In the genomic region with DNA sequence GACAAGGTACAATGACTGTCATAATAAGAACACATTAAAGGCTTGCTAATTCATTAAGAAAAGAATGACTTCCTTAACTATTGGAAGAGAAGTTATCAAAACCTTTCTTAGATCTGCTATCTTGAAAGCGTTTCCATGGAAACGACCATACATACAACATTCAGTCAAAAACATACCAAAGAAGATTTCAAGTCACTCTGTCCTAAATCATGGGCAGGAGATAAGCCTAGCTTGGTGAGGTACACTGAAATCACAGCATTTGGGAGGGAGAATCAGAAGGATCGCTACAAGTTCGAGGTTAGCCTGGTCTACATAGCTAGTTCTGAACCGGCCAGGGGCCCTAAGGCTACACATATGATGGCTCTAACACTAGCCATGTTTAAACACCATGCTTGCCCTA, we compare ENCODE assay signal across 8 mouse cellular contexts. TPM values are rescaled to one million over a fixed set of nuclear protein-coding genes. Genes with fewer than 3 reads are reported as not detected.
DNase-seq lines count a peak whose midpoint lies in the region; ATAC-seq and TF ChIP-seq lines count a peak whose summit lies in the region.

No protein-coding gene starts in this region.

- no peaks in the 10 kb centered on the region for H3K4me1 ChIP-seq in kidney, embryonic 14.5 days (ENCODE audit: control insufficient read depth, insufficient read depth, low read length)
- peaks cover 11% of the 10 kb centered on the region for H3K4me1 ChIP-seq in hindbrain, embryonic 14.5 days (replicated peaks; ENCODE audit: control insufficient read depth, insufficient read depth, low read length)
- H3K4me1 ChIP-seq in midbrain, postnatal 0 days (ENCODE audit: insufficient read depth, low read length): no peaks in the 10 kb centered on the region

- peak overlapping the region; percentile 89 for H3K9ac ChIP-seq in kidney, embryonic 14.5 days (ENCODE audit: low read depth, low read length)
- peak overlapping the region; percentile 93 for H3K9ac ChIP-seq in hindbrain, embryonic 14.5 days
- peak overlapping the region; percentile 96; the same call in 1 of the 2 replicates for H3K9ac ChIP-seq in midbrain, postnatal 0 days (replicated peaks; ENCODE audit: low read length, poor library complexity, severe bottlenecking)

- H3K36me3 ChIP-seq in kidney, embryonic 14.5 days (ENCODE audit: control insufficient read depth, insufficient read depth, low read length): no peaks in the 10 kb centered on the region
- H3K36me3 ChIP-seq in hindbrain, embryonic 14.5 days (replicated peaks; ENCODE audit: control insufficient read depth, insufficient read depth): 0 out of 2 replicates have a peak, but pooled peaks cover 3% of the 10 kb centered on the region
- no peaks in the 10 kb centered on the region for H3K36me3 ChIP-seq in midbrain, postnatal 0 days (ENCODE audit: insufficient read depth, low read length)

- DNase-seq in kidney, postnatal 10 days: no peak
- peak; percentile 44 for DNase-seq in NIH3T3 (ENCODE audit: low read depth)
- DNase-seq in hindbrain, embryonic 14.5 days (ENCODE audit: low spot score): no peak
- no peak for DNase-seq in midbrain, postnatal 0 days (ENCODE audit: low spot score)
- DNase-seq in ovary, postnatal 36 days (ENCODE audit: low spot score): no peak
- DNase-seq in ovary, adult 18-20 months (ENCODE audit: low spot score): no peak
- no peak for DNase-seq in gastrocnemius, adult 8-10 months (ENCODE audit: low spot score in 2 of 2)

- peaks cover 15% of the 10 kb centered on the region for H3K9me3 ChIP-seq in kidney, embryonic 14.5 days (ENCODE audit: control insufficient read depth, low read length)
- H3K9me3 ChIP-seq in hindbrain, embryonic 14.5 days (ENCODE audit: control insufficient read depth, low read length): no peaks in the 10 kb centered on the region
- no peaks in the 10 kb centered on the region for H3K9me3 ChIP-seq in midbrain, postnatal 0 days (ENCODE audit: low read length)

- WGBS in kidney, embryonic 14.5 days: 60% methylated on average over 5 of the region's 5 CpGs
- WGBS in hindbrain, embryonic 14.5 days: 67% methylated on average over 5 of the region's 5 CpGs
- WGBS in midbrain, postnatal 0 days: 67% methylated on average over 5 of the region's 5 CpGs

- H3K4me3 ChIP-seq in kidney, embryonic 14.5 days (ENCODE audit: low read length): peak overlapping the region; percentile 75
- H3K4me3 ChIP-seq in hindbrain, embryonic 14.5 days (replicated peaks; ENCODE audit: low read length): peak overlapping the region; percentile 61
- H3K4me3 ChIP-seq in midbrain, postnatal 0 days (ENCODE audit: low read depth, low read length): peak overlapping the region; percentile 88

- no peaks in the 10 kb centered on the region for H3K27me3 ChIP-seq in kidney, embryonic 14.5 days (ENCODE audit: control insufficient read depth, insufficient read depth, low read length)
- H3K27me3 ChIP-seq in hindbrain, embryonic 14.5 days (ENCODE audit: control insufficient read depth, insufficient read depth, low read length): no peaks in the 10 kb centered on the region
- H3K27me3 ChIP-seq in midbrain, postnatal 0 days (ENCODE audit: insufficient read depth, low read length): no peaks in the 10 kb centered on the region

- peak overlapping the region; percentile 56 for H3K4me2 ChIP-seq in kidney, embryonic 14.5 days (replicated peaks; ENCODE audit: low read depth, low read length)
- peak overlapping the region; percentile 77 for H3K4me2 ChIP-seq in hindbrain, embryonic 14.5 days (replicated peaks)
- H3K4me2 ChIP-seq in midbrain, postnatal 0 days (ENCODE audit: low read depth, low read length, poor library complexity, severe bottlenecking): peak overlapping the region; percentile 75

- peak overlapping the region; percentile 95; the same call in 1 of the 2 replicates for H3K27ac ChIP-seq in kidney, embryonic 14.5 days (ENCODE audit: low read depth, low read length)
- H3K27ac ChIP-seq in hindbrain, embryonic 14.5 days: peak overlapping the region; percentile 97; the same call in 1 of the 2 replicates
- H3K27ac ChIP-seq in midbrain, postnatal 0 days (ENCODE audit: low read depth, low read length): no peak overlapping the region

- TF ChIP-seq CTCF in midbrain, postnatal 0 days (IDR thresholded peaks at IDR 0.05): no peak

- ATAC-seq in kidney, embryonic 14.5 days (ENCODE audit: low FRiP score, low TSS enrichment): no peak
- ATAC-seq in hindbrain, embryonic 14.5 days (ENCODE audit: low FRiP score): no peak
- ATAC-seq in midbrain, postnatal 0 days (ENCODE audit: low FRiP score): no peak

RNA-seq across cellular contexts. Expression of gene Armh3, which starts 0.9 kb away (rescaled TPM):
- 9.0 and 17.0 TPM in 2 replicates for polyA plus RNA-seq in kidney, embryonic 14.5 days (2014; fragmentation: Nextera tagmentation; extraction: Ambion mirVana)
- polyA plus RNA-seq in hindbrain, embryonic 14.5 days (2014; fragmentation: Nextera tagmentation; extraction: Ambion mirVana): 17.7 and 18.7 TPM in 2 replicates
- 17.4 and 18.9 TPM in 2 replicates for total RNA-seq in midbrain, postnatal 0 days (2014; rRNA removed)
- 18.1 and 20.1 TPM in 2 replicates for polyA plus RNA-seq in midbrain, postnatal 0 days (2015; fragmentation: Nextera tagmentation; extraction: Ambion mirVana)
- 10 to 100 TPM; 11.2 to 12.5 (median 12.1) TPM for total RNA-seq in gastrocnemius, adult 8-10 months (2022)

RNA-seq across cellular contexts. Expression of gene Hps6, which starts 5.9 kb away (rescaled TPM):
- polyA plus RNA-seq in kidney, embryonic 14.5 days (2014; fragmentation: Nextera tagmentation; extraction: Ambion mirVana): 2.8 and 4.2 TPM in 2 replicates
- polyA plus RNA-seq in hindbrain, embryonic 14.5 days (2014; fragmentation: Nextera tagmentation; extraction: Ambion mirVana): 2.9 and 3.1 TPM in 2 replicates
- total RNA-seq in midbrain, postnatal 0 days (2014; rRNA removed): 8.9 and 9.4 TPM in 2 replicates
- 3.9 and 4.6 TPM in 2 replicates for polyA plus RNA-seq in midbrain, postnatal 0 days (2015; fragmentation: Nextera tagmentation; extraction: Ambion mirVana)
- total RNA-seq in gastrocnemius, adult 8-10 months (2022): 1 to 10 TPM; 3.4 to 5.1 (median 4.1) TPM

RNA-seq across cellular contexts. Expression of gene Pprc1, which starts 47.3 kb away (rescaled TPM):
- 39.5 and 54.4 TPM in 2 replicates for polyA plus RNA-seq in kidney, embryonic 14.5 days (2014; fragmentation: Nextera tagmentation; extraction: Ambion mirVana)
- 19.1 and 29.6 TPM in 2 replicates for polyA plus RNA-seq in hindbrain, embryonic 14.5 days (2014; fragmentation: Nextera tagmentation; extraction: Ambion mirVana)
- total RNA-seq in midbrain, postnatal 0 days (2014; rRNA removed): 9.9 and 10.4 TPM in 2 replicates
- 8.8 and 9.8 TPM in 2 replicates for polyA plus RNA-seq in midbrain, postnatal 0 days (2015; fragmentation: Nextera tagmentation; extraction: Ambion mirVana)
- 10 to 100 TPM; 13.0 to 22.8 (median 14.7) TPM for total RNA-seq in gastrocnemius, adult 8-10 months (2022)

RNA-seq across cellular contexts. Expression of gene Ldb1, which starts 47.6 kb away (rescaled TPM):
- 79.6 and 97.2 TPM in 2 replicates for polyA plus RNA-seq in kidney, embryonic 14.5 days (2014; fragmentation: Nextera tagmentation; extraction: Ambion mirVana)
- polyA plus RNA-seq in hindbrain, embryonic 14.5 days (2014; fragmentation: Nextera tagmentation; extraction: Ambion mirVana): 92.2 and 95.4 TPM in 2 replicates
- total RNA-seq in midbrain, postnatal 0 days (2014; rRNA removed): 121 and 139 TPM in 2 replicates
- 83.7 and 84.5 TPM in 2 replicates for polyA plus RNA-seq in midbrain, postnatal 0 days (2015; fragmentation: Nextera tagmentation; extraction: Ambion mirVana)
- total RNA-seq in gastrocnemius, adult 8-10 months (2022): 10 to 100 TPM; 13.3 to 19.7 (median 17.0) TPM
